Mouse (Mus musculus): ENCODE results near the gene Ppp2r5d.

Gene Ppp2r5d

GRCm38 (mm10) chr17:46721077-46721476, 16.2 kb upstream of the Ppp2r5d start:
- no peak for DNase-seq (ENCODE audit: low spot score in 2 of 2)

DNA sequence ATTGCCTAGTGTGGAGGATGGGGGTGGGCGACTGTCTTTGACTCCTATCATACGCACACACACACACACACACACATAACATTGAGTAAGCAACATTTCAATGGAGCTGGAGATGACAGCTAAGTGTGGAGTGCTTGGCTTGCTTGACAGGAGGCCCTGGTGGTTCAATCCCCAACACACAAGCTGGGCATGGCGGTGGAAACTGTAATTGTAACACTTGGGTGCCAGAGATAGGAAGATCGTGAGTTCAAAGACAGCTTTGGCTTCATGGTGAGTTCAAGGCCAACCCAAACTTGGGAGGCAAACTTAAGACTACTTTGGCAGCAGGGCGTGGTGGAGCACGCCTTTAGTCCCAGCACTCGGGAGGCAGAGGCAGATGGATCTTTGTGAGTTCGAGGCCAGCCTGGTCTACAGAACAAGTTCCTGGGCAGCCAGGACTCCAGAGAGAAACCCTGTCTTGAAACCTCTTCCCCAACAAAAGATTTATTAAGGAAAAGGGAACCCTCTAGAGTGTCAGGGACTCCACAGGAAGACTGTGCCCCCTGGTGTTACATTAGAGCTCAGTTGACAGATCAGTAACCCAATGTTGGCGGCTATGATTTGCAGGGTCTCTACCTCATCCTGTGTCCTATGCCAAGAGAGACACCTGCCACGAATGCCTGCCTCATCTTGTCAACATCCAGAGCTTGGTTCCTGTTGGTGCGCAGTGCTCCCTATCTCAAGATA, 10.0 kb upstream of the Ppp2r5d start:
- no peak for DNase-seq (ENCODE audit: low spot score in 2 of 2)

- DNase-seq (ENCODE audit: low spot score in 2 of 2), result no peak
These were observed 8.9 kb upstream of the Ppp2r5d start for GRCm38 (mm10) chr17:46713849-46714248.

DNA sequence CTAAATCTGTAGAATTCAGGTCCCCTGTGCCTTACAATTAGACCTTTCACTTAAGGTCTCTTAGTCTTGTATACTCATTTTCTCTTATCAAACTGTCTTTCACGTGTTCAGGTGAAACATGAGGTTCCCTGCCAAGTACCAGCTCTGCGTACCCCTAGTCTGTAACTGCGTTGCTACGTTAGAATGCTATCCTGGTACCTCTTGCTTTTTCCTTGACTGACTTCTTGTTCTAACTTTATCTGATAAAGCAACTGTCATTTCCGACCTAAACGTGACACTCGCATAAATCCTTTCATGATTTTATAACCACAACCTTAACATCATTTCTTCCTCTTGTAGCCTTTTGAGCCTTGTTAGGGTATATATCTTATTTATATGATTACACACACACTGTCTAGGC, 7.5 kb upstream of the Ppp2r5d start:
- DNase-seq (ENCODE audit: low spot score in 2 of 2), result no peak

GRCm38 (mm10) chr17:46711612-46712271, 6.8 kb upstream of the Ppp2r5d start:
- peak; percentile 17 to 28 for DNase-seq (ENCODE audit: low spot score in 2 of 2)

DNA sequence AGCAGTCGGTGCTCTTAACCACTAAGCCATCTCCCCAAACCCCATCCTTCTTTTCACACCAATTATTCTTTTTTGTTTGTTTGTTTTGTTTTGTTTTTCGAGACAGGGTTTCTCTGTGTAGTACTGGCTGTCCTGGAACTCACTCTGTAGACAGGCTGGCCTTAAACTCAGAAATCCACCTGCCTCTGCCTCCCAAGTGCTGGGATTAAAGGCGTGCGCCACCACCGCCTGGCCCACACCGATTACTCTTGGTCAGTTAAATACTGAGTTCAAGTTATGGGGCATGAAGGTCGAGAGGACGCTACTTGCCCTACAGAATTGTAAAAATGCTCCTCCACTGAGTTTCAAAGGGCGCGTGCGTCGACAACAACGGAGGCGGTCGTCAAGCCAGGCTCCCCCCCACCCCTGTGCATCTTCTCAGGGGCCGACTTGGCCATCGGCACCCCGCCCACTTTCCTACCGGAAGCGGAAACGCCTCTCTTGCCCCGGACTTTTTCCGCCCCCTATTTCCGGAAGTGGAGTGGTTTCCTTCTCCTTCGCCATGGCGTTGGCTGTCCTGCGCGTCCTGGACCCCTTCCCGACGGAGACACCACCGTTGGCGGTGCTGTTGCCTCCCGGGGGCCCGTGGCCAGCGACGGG, 6.2 kb upstream of the Ppp2r5d start, which contains the start of gene Pex6:
Gene Pex6, plus strand, starts transcription at position 505 of the 639 bp plus-strand sequence.
- DNase-seq (ENCODE audit: low spot score in 2 of 2), result peak; percentile 92 to 93

DNA sequence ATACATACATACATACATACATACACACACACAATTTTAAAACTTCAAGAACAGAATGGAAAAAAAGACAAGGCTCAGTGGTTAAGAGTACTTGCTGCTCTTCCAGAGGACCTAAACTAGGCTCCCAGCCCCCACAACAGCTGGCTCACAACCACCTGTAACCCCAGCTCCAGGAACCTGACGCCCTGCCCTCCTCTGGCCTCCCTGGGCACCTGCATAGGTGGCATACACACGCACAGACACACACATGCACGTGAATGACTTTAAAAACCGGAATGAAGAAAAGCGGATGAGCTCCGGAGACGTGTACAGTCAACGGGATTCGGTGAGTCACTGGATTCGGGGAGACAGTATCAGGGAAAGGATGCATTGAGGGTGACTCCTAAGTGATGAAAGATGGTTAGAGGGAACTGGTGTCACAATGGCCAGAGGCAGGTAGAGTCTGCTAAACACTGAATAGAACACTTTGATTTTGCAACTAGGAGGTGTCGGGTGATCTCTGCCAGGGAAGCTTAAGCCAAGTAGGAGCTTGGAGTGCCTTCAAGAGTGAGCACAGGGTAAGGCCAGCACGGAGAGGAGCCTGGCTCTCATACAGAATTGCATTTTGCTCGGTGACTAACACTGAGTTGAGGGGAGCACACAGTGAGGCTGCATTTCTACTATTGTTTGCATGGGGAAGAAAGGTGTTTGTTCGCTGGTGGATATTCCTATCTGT, 1.6 kb upstream of the Ppp2r5d start:
- DNase-seq (ENCODE audit: low spot score in 2 of 2), result no peak

- no peak for DNase-seq (ENCODE audit: low spot score in 2 of 2)
These were observed 682 bp downstream of the Ppp2r5d start for GRCm38 (mm10) chr17:46703971-46704886.

GRCm38 (mm10) chr17:46702506-46702905, 2.4 kb downstream of the Ppp2r5d start:
- no peak for DNase-seq (ENCODE audit: low spot score in 2 of 2)

DNA sequence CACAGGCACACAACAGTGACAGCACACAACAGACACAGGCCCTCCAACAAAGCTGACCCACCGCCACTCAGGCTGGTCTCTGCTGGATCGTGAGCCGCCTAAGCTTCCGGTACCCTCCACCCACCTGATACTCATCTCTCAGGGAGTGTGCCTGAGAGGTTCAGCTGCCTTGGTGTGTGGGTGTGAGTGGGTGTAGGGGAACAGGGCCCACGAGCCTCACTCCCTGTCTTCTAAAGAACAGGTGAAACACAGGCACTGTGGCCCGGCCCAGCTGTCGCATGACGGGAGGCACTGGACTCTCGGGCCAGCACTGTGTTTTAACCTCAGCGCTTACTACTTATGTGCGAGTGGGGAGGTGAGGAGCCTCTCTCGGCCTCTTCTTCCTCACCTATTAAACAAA, 2.8 kb downstream of the Ppp2r5d start:
- peak in 1 of 2 experiments; percentile 36 for DNase-seq (ENCODE audit: low spot score in 2 of 2)

GRCm38 (mm10) chr17:46701489-46701888, 3.4 kb downstream of the Ppp2r5d start:
- DNase-seq (ENCODE audit: low spot score in 2 of 2), result no peak

DNA sequence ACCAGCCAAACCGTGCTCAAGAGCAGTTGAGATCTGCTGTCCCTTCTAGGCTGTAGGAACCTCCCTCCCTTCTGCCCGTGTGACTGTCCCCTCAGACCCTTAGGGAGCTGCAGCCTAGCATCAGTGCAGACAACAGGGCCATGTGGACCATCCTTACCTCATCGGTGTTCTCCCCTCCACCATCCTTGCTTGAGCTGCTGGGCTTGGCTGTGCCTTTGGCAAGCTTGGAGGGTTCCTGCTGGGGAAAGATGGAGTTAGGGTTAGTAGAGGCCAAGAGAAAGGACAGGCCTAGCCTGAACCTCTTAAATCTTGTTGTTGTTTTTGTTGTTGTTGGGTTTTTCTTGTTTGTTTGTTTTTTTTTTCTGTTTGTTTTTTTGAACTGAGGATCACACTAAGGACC, 5.0 kb downstream of the Ppp2r5d start:
- no peak for DNase-seq (ENCODE audit: low spot score in 2 of 2)

- no peak for DNase-seq (ENCODE audit: low spot score in 2 of 2)
These were observed 5.7 kb downstream of the Ppp2r5d start for GRCm38 (mm10) chr17:46699245-46699644.

- no peak for DNase-seq (ENCODE audit: low spot score in 2 of 2)
These were observed 6.4 kb downstream of the Ppp2r5d start for GRCm38 (mm10) chr17:46698515-46698914.

DNA sequence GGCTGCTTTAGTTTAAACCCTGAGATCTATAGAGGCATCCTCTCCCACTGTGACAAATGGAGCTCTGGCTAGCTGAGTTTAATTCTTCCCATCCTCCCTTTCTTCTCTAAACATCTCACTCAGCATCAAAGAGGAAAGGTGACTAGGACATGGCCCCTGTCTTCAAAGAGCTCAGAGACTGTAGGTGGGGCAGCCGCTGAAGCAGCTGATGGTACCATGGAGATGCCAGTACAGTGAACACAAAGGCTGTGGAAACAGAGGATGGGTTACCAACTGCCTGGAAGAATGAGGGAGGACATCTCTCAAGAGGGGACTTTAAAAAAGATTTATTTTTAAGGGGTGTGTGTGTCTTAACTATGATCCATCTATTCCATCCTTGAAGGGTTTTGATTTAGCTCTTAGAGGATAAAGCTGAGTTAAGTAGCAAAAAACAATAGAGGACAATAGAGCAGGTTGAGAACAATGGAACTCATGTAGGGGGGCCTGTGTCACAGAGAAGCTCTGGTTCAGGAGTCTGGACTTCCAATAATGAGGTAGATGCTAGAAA, 10.3 kb downstream of the Ppp2r5d start:
- no peak for DNase-seq (ENCODE audit: low spot score in 2 of 2)

GRCm38 (mm10) chr17:46691390-46691789, 13.5 kb downstream of the Ppp2r5d start:
- no peak for DNase-seq (ENCODE audit: low spot score in 2 of 2)

DNA sequence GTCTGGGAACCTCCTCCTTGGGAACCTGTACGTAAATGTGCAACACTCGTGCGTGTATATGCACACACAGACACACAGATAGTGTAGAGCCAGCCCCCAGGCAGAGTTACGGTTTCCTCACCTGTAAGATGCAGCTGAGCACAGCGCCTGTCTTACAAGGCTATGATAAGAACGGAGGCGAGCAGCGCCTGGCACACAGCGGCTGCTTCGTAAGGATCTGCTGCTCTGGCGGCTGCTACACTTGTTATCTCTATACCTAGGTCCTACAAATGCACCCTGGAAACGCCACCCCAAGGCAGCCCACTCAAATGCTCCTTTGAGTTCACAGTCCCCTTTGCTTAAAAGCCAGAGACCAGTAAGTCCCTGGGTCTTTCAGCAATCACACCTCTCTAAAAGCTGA, 14.2 kb downstream of the Ppp2r5d start:
- DNase-seq (ENCODE audit: low spot score in 2 of 2), result no peak

DNA sequence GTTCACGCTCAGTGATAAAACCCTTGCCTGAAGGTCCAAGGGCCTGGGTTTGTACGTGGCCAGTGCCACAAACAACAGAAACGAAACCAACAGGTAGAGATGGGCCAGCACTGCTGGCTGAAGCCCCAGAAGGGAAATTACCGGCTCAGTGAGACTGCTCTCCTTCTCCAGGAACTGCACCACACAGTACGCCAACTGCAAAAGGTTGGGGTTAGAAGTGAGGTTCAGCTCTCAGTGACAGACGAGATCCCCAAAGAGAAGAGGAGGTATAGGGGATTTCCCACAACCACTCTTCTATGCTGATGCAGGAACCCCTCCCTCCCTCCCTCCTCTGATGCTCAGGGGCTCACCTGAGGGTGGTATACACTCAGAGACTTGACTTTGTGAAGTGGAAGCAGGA, 19.0 kb downstream of the Ppp2r5d start:
- no peak for DNase-seq (ENCODE audit: low spot score in 2 of 2)

- no peak for DNase-seq (ENCODE audit: low spot score in 2 of 2)
These were observed 22.1 kb downstream of the Ppp2r5d start for GRCm38 (mm10) chr17:46682654-46683389.

DNA sequence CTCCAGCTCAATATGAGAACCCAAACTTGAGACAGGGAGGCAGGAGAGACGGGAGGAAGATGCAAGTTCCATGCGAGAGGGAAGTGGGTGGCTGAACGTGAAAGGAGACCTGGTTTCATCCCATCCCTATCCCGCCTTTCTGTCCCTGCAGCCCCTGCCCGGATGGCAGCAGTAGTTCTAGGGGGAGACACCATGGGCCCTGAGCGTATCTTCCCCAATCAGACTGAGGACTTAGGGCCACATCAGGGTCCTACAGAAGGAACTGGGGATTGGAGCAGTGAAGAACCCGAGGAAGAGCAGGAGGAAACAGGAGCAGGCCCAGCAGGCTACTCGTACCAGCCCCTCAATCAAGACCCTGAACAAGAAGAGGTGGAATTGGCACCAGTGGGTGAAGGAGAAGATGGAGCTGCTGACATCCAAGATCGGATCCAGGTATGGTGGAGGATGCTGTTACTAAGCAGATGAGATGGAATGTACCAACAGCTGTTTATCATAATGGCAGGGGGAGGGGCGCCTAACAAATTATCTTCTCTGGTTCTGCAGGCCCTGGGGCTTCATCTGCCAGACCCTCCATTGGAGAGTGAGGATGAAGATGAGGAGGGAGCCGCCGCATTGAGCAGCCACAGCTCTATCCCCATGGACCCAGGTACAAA, 23.3 kb downstream of the Ppp2r5d start:
- no peak for DNase-seq (ENCODE audit: low spot score in 2 of 2)
